Mouse (Mus musculus) midbrain, embryonic 12.5 days (tissue): ENCODE data around the gene Cfap126. TPM values are rescaled to one million over a fixed set of nuclear protein-coding genes. Genes with fewer than 3 reads are reported as not detected.

Source experiments
- ATAC-seq: fragments of 200-750 bp; cut with Nextera tagmentation; 2 replicates; pipeline ENCODE4 v1.8.0; 2017; ENCODE audit warnings: low read depth, moderate TSS enrichment, moderate library complexity; ENCODE audit not compliant: low FRiP score
- H3K27ac ChIP-seq: fragments of 300-500 bp; sonication (generic); replicated peaks from 2 replicates; pipeline ENCODE4 v1.5.1; 2016; ENCODE audit warnings: mild to moderate bottlenecking
- H3K27me3 ChIP-seq: fragments of 300-500 bp; sonication (generic); 2 replicates; pipeline ENCODE4 v1.6.1; 2016; ENCODE audit warnings: mild to moderate bottlenecking
- H3K36me3 ChIP-seq: fragments of 300-500 bp; sonication (generic); 2 replicates; pipeline ENCODE4 v1.6.1; 2016
- H3K4me1 ChIP-seq: fragments of 300-500 bp; sonication (generic); 2 replicates; pipeline ENCODE4 v1.6.1; 2016
- H3K4me2 ChIP-seq: fragments of 300-500 bp; sonication (generic); replicated peaks from 2 replicates; pipeline ENCODE4 v1.6.1; 2016; ENCODE audit warnings: mild to moderate bottlenecking, moderate library complexity
- H3K4me3 ChIP-seq: fragments of 300-500 bp; sonication (generic); 2 replicates; pipeline ENCODE4 v1.5.1; 2016; ENCODE audit warnings: mild to moderate bottlenecking
- H3K9ac ChIP-seq: fragments of 300-500 bp; sonication (generic); replicated peaks from 2 replicates; pipeline ENCODE4 v1.6.1; 2016; ENCODE audit warnings: mild to moderate bottlenecking, moderate library complexity
- H3K9me3 ChIP-seq: fragments of 300-500 bp; sonication (generic); 2 replicates; pipeline ENCODE4 v1.6.1; 2016; ENCODE audit warnings: mild to moderate bottlenecking
- WGBS: fragments of 180-500 bp; shearing (Covaris S2); methylation state at CpG from one replicate; pipeline ENCODE4 v1.1.7; 2016; 5-methylcytosine and 5-hydroxymethylcytosine counted together
- microRNA-seq: library from miRNA; unstranded; fragments of <30 nt; microRNA quantifications from one replicate; pipeline ENCODE4, GENCODE M21; 2017
- polyA plus RNA-seq: library from polyadenylated mRNA; unstranded; fragments of >200 nt; fragmentation: Nextera tagmentation; extraction: Ambion mirVana; gene quantifications from 2 replicates; pipeline ENCODE4 v1.2.1, GENCODE M21; 2016

Cfap126 gene
- polyA plus RNA-seq, 1 experiment from 2014 or later: 1.7 TPM

DNA sequence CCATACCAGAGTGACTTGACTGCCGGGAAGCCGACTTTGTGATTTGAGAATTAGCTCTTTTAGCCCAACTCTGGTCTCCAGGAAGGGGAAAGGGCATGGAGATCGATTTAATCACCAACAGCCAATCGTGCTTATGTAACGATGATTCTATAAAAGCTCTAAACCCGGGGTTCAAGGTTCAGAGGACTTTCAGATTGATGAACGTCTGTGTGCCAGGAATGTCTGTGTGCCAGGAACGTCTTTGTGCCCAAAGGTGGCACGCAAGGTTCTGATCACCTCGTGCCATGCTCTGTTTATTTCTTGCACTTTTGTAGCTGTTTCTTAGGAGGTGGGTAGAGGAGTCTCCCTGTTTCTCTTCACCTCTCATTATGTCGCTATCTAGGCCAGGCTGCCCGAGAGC, 55.2 kb downstream of the Cfap126 start:
- no peaks in the 10 kb centered on the region for H3K36me3 ChIP-seq
- no peak overlapping the region for H3K4me3 ChIP-seq
- H3K27ac ChIP-seq: no peak overlapping the region
- no peaks in the 10 kb centered on the region for H3K9me3 ChIP-seq
- no peak for ATAC-seq
- no peak overlapping the region for H3K4me2 ChIP-seq
- WGBS: 86% methylated on average over 12 of the region's 12 CpGs
- no peak overlapping the region for H3K9ac ChIP-seq
- no peaks in the 10 kb centered on the region; the same call in 1 of the 2 replicates for H3K27me3 ChIP-seq
- H3K4me1 ChIP-seq: no peaks in the 10 kb centered on the region

GRCm38 (mm10) chr1:171169913-171170312, 56.2 kb downstream of the Cfap126 start:
- no peaks in the 10 kb centered on the region for H3K9me3 ChIP-seq
- 59% methylated on average over 3 of the region's 3 CpGs for WGBS
- no peaks in the 10 kb centered on the region for H3K4me1 ChIP-seq
- H3K4me3 ChIP-seq: no peak overlapping the region
- no peak for ATAC-seq
- H3K4me2 ChIP-seq: no peak overlapping the region
- no peaks in the 10 kb centered on the region for H3K36me3 ChIP-seq
- H3K27ac ChIP-seq: no peak overlapping the region
- no peaks in the 10 kb centered on the region; the same call in 1 of the 2 replicates for H3K27me3 ChIP-seq
- no peak overlapping the region for H3K9ac ChIP-seq

DNA sequence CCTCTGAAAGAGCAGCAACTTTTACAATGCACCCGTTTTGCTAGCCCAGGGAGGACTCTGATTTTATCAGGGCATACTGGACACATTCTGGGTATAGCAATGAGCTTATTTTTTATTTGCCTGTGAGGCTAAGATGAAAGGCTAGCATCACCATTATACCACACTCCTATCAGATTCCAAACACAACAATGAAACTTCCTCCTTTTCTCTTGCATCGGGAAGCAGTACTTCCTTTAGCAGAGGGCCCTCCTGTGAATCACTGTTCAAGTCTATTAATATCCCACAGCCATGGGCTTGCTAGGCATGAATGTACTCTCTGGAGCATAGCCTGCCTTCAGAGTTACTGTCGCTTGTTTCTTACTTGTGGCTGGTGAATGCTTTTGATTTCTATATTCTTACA, 57.4 kb downstream of the Cfap126 start:
- no peak overlapping the region for H3K4me3 ChIP-seq
- no peak overlapping the region for H3K27ac ChIP-seq
- no peaks in the 10 kb centered on the region; the same call in 1 of the 2 replicates for H3K27me3 ChIP-seq
- 63% methylated on average over 3 of the region's 3 CpGs for WGBS
- no peak overlapping the region for H3K9ac ChIP-seq
- no peak for ATAC-seq
- H3K4me2 ChIP-seq: no peak overlapping the region
- H3K36me3 ChIP-seq: no peaks in the 10 kb centered on the region
- no peaks in the 10 kb centered on the region for H3K9me3 ChIP-seq
- no peaks in the 10 kb centered on the region for H3K4me1 ChIP-seq

GRCm38 (mm10) chr1:171172779-171173178, 59.1 kb downstream of the Cfap126 start:
- H3K4me2 ChIP-seq: no peak overlapping the region
- no peak overlapping the region for H3K27ac ChIP-seq
- no peak for ATAC-seq
- H3K36me3 ChIP-seq: no peaks in the 10 kb centered on the region
- no peaks in the 10 kb centered on the region for H3K4me1 ChIP-seq
- 93% methylated on average over 8 of the region's 8 CpGs for WGBS
- no peaks in the 10 kb centered on the region for H3K9me3 ChIP-seq
- H3K4me3 ChIP-seq: no peak overlapping the region
- H3K27me3 ChIP-seq: no peaks in the 10 kb centered on the region; the same call in 1 of the 2 replicates
- H3K9ac ChIP-seq: no peak overlapping the region

Small RNA genes within 50 kb of the gene (microRNA-seq; reads per million reads assigned to microRNA genes)
- gene Gm27552 (not detected), gene Gm27844 (not detected), gene Mir6546 (6.0 reads per million, percentile 21 among the genes with 10 or more reads in this experiment)

Other genes starting within 250 kb of the Cfap126 start
- gene Atf6, start 246.1 kb upstream of the Cfap126 start, polyA plus RNA-seq: 9.3 and 10.7 TPM in 2 replicates
- 0.33 TPM in 1 of 2 replicates, not detected in the other for gene Gm26620, start 228.9 kb upstream of the Cfap126 start, polyA plus RNA-seq
- 28.7 and 34.6 TPM in 2 replicates for gene Dusp12, start 228.4 kb upstream of the Cfap126 start, polyA plus RNA-seq
- 0.14 and 0.18 TPM in 2 replicates for gene Fcrlb, start 201.0 kb upstream of the Cfap126 start, polyA plus RNA-seq
- gene Fcrla, start 186.3 kb upstream of the Cfap126 start, polyA plus RNA-seq: not detected in 2 replicates
- 0.27 and 0.33 TPM in 2 replicates for gene Fcgr2b, start 137.4 kb upstream of the Cfap126 start, polyA plus RNA-seq
- 0.19 TPM in 1 of 2 replicates, not detected in the other for gene Fcgr4, start 95.0 kb upstream of the Cfap126 start, polyA plus RNA-seq
- gene Fcgr3, start 49.0 kb upstream of the Cfap126 start, polyA plus RNA-seq: 5.8 and 9.8 TPM in 2 replicates
- 225 and 229 TPM in 2 replicates for gene Sdhc, start 36.7 kb downstream of the Cfap126 start, polyA plus RNA-seq
- 0.33 and 0.94 TPM in 2 replicates for gene Mpz, start 36.8 kb downstream of the Cfap126 start, polyA plus RNA-seq
- 20.4 and 20.8 TPM in 2 replicates for gene Pcp4l1, start 82.3 kb downstream of the Cfap126 start, polyA plus RNA-seq
- 0.11 and 0.47 TPM in 2 replicates for gene Nr1i3, start 100.1 kb downstream of the Cfap126 start, polyA plus RNA-seq
- gene Tomm40l, start 108.6 kb downstream of the Cfap126 start, polyA plus RNA-seq: 28.5 and 33.4 TPM in 2 replicates
- 2.9 and 6.6 TPM in 2 replicates for gene Apoa2, start 111.1 kb downstream of the Cfap126 start, polyA plus RNA-seq
- 22.3 and 28.4 TPM in 2 replicates for gene Fcer1g, start 120.4 kb downstream of the Cfap126 start, polyA plus RNA-seq
- gene Adamts4, start 136.5 kb downstream of the Cfap126 start, polyA plus RNA-seq: 8.2 and 9.2 TPM in 2 replicates
- 224 and 226 TPM in 2 replicates for gene Ndufs2, start 137.5 kb downstream of the Cfap126 start, polyA plus RNA-seq
- 72.1 and 80.6 TPM in 2 replicates for gene B4galt3, start 156.4 kb downstream of the Cfap126 start, polyA plus RNA-seq
- 61.4 and 61.5 TPM in 2 replicates for gene Ppox, start 167.3 kb downstream of the Cfap126 start, polyA plus RNA-seq
- 113 and 119 TPM in 2 replicates for gene Usp21, start 174.1 kb downstream of the Cfap126 start, polyA plus RNA-seq
- gene Ufc1, start 181.1 kb downstream of the Cfap126 start, polyA plus RNA-seq: 106 TPM in 2 replicates
- gene Dedd, start 215.2 kb downstream of the Cfap126 start, polyA plus RNA-seq: 49.3 and 51.9 TPM in 2 replicates
- 45.9 and 49.7 TPM in 2 replicates for gene Nit1, start 231.7 kb downstream of the Cfap126 start, polyA plus RNA-seq
- gene Pfdn2, start 231.8 kb downstream of the Cfap126 start, polyA plus RNA-seq: 140 and 149 TPM in 2 replicates
- 1.9 and 2.3 TPM in 2 replicates for gene Klhdc9, start 246.9 kb downstream of the Cfap126 start, polyA plus RNA-seq